Mouse (Mus musculus) limb, embryonic 10.5 days (tissue): ENCODE measurements at regions not wholly inside any gene's neighbourhood (a gene's known extent, or its start where the extent isn't known, plus 50 kb on each side); places are given as distances from the start of the nearest gene placed in this dataset.
A peak's percentile ranks its signal among the peaks of the same experiment; 100 is the strongest.

Experiments
- DNase-seq: peaks from one replicate; pipeline ENCODE4 v3.0.0-alpha.2; 2017; ENCODE audit warnings: low spot score
- H3K27ac ChIP-seq: fragments of 300-500 bp; sonication (generic); 2 replicates; pipeline ENCODE4 v1.5.1; 2016; ENCODE audit warnings: mild to moderate bottlenecking
- H3K27me3 ChIP-seq: fragments of 300-500 bp; sonication (generic); 2 replicates; pipeline ENCODE4 v1.6.1; 2016; ENCODE audit warnings: low read depth, mild to moderate bottlenecking; ENCODE audit not compliant: poor library complexity, severe bottlenecking
- H3K36me3 ChIP-seq: fragments of 300-500 bp; sonication (generic); 2 replicates; pipeline ENCODE4 v1.6.1; 2016; ENCODE audit warnings: mild to moderate bottlenecking, moderate library complexity
- H3K4me1 ChIP-seq: fragments of 300-500 bp; sonication (generic); 2 replicates; pipeline ENCODE4 v1.6.1; 2016
- H3K4me3 ChIP-seq: fragments of 300-500 bp; sonication (generic); 2 replicates; pipeline ENCODE4 v1.5.1; 2016; ENCODE audit warnings: mild to moderate bottlenecking, moderate library complexity
- H3K9me3 ChIP-seq: fragments of 300-500 bp; sonication (generic); replicated peaks from 2 replicates; pipeline ENCODE4 v1.6.1; 2016; ENCODE audit warnings: mild to moderate bottlenecking
- WGBS: fragments of 180-500 bp; shearing (Covaris S2); methylation state at CpG from one replicate; pipeline ENCODE4 v1.1.7; 2016; 5-methylcytosine and 5-hydroxymethylcytosine counted together

DNA sequence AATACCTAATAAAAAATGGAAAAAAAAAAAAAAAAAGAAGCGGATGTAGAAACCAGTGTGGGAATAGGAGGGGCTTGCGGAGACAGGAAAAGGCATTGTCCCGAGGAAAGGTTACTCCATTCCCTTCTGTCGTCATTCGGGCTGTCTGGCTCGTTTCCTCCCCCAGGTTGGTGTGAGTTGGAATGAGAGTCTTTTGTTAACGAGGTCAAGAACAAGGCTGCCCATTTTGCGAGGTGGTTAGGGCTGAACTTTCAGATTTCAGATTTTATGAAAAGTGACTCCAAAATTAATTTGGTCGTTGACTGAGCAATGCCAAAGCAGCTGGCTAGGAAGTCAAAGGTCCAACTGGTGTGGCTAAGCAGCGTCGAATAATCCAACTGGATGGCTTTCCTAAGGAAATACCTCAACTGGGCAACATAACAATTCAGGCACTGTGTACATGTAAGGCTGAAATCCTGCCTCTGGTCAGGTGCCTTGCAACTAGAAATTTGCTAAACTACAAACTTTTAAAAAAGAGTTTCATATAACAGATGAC, 50.6 kb upstream of the Rpl34 start:
- Histone ChIP-seq H3K27ac (0 out of 2 replicates have a peak overlapping the region, but pooled peaks have one; percentile 37), H3K4me3 (no peak overlapping the region), H3K36me3 (no peaks in the 10 kb centered on the region), H3K9me3 (no peaks in the 10 kb centered on the region), H3K4me1 (peaks cover 3% of the 10 kb centered on the region; the same call in 1 of the 2 replicates), H3K27me3 (no peaks in the 10 kb centered on the region)
- WGBS: 72% methylated on average over 11 of the region's 11 CpGs
- DNase-seq: no peak
